Mouse (Mus musculus) brain, adult 10 weeks (tissue): ENCODE data around the gene 1700012A03Rik. TPM values are rescaled to one million over a fixed set of nuclear protein-coding genes. Genes with fewer than 3 reads are reported as not detected.

Experiments
- polyA plus RNA-seq: library from polyadenylated mRNA; stranded (reverse); fragments of 350-450 nt; fragmentation: Illumina TruSeq; extraction: RNeasy Lipid Tissue Mini Kit (QIAGEN cat#74804); gene quantifications from one replicate; pipeline ENCODE4 v1.2.3, GENCODE M21; 2015; ENCODE audit warnings: low read depth, low replicate concordance

1700012A03Rik gene
- not detected for polyA plus RNA-seq

GRCm38 (mm10) chr6:32049951-32050345 is at the start of gene 1700012A03Rik:
Gene 1700012A03Rik, plus strand, starts transcription at chr6:32050246.

